Mouse (Mus musculus) kidney, adult 9 months (tissue): ENCODE results near the gene Rab5b.
A peak's percentile ranks its signal among the peaks of the same experiment; 100 is the strongest.
"Not testable (repeated sequence)": the region's sequence is repeated elsewhere in the genome, so short reads cannot be mapped to it uniquely, and the experiment has no call there.

Source experiments
- DNase-seq: peaks from one replicate; pipeline ENCODE4 v3.0.0; 2022

Gene Rab5b

DNA sequence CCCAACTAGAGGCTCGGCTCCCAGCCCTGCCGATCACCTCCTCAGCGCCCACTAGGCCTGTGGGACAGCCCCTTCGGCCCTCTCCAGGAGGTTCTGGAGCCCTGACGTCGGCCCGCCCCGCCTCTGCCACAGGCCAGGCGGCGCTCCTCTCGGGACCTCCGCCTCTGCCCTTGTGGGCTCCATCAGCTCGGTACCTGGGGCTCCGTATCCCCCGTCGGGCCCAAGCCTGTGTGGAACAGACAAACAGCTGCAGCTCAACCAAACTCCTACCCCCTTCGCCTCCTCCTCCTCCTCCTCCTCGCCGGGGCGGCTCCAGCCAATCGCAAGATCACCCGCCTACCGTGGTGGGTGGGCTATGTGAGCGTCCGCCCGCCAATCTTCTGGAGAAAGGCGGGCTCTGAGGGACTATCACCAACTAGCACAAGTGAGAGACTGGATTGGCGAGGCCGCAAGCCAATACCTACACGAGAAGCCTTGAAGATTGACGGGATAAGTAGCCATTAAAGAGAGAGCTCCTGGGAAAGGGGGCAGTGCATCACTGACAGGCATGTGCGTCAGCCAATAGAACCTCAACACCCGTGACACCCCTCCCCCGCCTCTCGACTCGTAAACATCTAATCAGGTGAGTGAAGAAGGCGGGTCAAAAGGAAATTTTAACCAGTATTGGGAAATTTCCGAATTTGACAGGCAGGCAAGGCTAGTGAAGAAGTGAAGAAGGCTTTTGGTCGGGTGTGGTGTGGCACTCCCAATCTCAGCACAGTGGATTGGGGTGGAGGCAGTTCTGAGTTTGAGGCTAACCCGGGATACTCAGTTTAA, at the start of gene Rab5b:
Rab5b (minus strand) TSS at position 273 of the 816 bp plus-strand sequence.
- peak; percentile 100 for DNase-seq

DNA sequence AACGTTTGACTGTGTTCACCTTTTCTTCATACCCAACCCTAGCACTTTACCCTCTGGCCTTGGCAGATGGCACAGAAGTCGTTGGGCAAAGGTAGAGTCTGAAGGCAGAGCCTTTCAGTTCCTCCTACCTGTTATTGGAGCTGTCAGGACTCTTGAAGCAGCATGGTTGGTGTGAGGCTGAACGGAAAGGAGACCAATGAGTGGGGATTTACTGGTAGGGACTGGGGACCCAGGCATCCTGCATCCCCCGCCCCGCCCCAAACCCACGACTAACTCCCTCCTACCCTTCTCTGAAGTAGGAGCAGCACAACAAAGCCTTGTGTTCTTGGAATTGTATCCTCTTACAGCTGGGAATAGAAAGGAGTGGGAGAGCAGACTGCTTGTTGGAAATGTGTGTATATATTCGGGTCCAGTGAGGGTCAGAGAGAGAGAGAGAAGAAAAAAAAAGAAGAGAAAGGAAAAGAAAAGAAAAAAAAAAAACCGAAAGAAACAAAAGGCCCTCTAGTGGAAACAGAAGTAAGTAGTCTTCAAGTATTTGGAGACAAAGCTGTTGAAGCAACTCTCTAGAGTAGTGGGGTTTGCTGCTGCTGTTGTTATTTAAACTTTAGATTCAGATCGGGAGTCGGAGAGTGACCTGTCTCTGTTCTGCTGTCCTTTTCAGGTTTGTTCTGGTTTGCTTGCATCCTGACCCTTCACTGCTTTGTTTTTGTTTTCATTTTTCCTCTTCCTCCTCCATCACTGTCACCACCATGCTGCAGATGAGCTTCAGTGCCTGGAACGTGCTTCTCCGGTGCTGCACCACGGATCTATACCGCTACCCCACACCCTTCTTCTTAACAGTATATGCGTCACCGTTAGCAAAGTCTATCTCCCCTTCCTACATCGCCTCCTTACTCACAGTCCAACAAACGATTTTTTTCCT, 48.9 kb upstream of the Rab5b start, which contains the start of gene Dgka:
Dgka (minus strand) TSS at position 176 of the 922 bp plus-strand sequence.
- peak; percentile 63 for DNase-seq

DNA sequence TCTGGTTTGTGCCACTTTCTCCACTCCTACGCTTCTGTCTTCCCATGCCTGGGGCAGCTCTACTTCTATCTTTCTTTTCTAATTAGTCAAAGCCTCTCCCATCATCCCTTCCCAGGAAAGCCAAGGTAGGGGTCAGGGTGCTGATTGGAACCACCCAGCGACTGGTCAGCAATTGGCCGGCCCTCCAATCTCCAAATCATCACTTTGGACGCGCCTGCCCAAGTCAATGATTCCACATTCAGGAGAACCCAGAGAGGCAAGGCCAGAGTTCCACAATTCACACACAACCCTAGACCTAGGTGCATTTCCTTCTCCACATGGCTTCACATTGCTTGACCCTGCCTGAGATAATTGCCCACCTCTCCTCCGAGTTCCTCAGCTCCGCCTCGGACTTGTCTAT, 48.1 kb upstream of the Rab5b start:
- peak; percentile 74 for DNase-seq

GRCm38 (mm10) chr10:128743791-128744191, 47.7 kb upstream of the Rab5b start:
- DNase-seq: peak; percentile 71

GRCm38 (mm10) chr10:128743235-128743634, 47.2 kb upstream of the Rab5b start:
- DNase-seq: peak; percentile 21

- no peak for DNase-seq
Observed at GRCm38 (mm10) chr10:128742616-128743015, 46.6 kb upstream of the Rab5b start.

- no peak for DNase-seq
Observed at GRCm38 (mm10) chr10:128740296-128740695, 44.2 kb upstream of the Rab5b start.

- no peak for DNase-seq
Observed at GRCm38 (mm10) chr10:128737435-128737834, 41.4 kb upstream of the Rab5b start.

DNA sequence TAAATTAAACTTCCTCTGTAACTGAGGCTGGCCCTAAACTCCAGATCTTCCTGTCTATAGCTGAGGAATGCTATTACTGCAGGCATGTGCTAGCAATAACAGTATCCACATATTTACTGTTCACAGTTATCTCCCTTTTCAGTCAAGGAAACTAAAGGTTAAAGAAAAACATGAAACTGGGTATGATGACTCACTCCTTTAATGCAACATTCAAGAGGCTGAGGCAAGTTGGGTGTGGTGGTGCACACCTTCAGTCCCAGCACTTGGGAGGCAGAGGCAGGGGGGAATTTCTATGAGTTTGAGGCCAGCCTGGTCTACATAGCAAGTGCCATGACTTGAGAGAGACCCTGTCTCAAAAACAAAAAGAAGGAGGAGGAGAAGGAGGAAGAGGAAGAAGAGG, 35.9 kb upstream of the Rab5b start:
- no peak for DNase-seq

- DNase-seq: peak; percentile 73
Observed at GRCm38 (mm10) chr10:128731002-128731433, 35.0 kb upstream of the Rab5b start.

- no peak for DNase-seq
Observed at GRCm38 (mm10) chr10:128728059-128728458, 32.0 kb upstream of the Rab5b start.

DNA sequence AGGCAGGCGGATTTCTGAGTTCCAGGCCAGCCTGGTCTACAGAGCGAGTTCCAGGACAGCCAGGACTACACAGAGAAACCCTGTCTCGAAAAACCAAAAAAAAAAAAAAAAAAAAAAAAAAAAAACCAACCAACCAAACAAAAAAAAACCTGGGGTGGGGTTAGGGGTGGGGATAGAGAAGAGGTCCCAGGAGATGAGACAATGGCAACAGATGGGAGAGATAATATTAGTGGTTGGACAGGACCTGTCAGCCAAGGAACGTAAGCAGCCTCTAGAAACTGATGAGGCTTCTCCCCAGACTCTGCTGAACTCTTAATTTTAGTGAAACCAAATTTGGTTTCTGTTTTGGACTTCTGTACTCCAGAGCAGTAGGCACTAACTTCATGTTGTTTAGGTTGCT, 29.4 kb upstream of the Rab5b start:
- not testable (repeated sequence) for DNase-seq

DNA sequence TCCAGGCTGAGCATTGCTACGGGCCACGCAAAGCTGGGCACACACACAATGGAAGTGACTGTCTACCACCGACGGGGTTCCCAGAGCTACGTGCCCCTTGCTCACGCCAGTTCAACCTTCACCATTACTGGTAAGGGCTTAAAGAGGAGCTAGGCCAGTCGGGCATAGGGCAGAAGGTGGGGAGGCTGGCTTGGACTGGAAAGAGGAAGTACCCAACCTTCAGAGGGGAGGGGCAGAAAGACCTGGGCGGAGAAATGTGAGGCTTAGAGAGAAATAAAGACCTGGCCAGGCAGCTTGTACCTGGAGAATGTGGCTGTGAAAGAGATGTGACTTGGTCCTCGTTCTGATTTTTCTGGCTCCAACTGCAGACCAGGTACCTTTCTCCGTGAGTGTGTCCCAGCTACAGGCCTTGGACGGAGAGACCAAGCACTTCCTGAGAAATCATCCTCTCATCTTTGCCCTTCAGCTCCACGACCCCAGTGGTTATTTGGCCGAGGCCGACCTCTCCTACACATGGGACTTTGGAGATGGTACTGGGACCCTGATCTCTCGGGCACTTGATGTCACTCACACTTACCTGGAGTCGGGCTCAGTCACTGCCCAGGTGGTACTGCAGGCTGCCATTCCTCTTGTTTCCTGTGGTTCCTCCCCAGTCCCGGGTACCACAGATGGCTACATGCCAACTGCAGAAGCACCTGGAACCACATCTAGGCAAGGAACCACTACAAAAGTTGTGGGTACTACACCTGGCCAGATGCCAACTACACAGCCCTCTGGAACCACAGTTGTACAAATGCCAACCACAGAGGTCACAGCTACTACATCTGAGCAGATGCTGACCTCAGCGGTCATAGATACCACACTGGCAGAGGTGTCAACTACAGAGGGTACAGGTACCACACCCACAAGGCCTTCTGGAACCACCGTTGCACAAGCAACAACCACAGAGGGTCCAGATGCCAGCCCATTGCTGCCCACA, 19.8 kb upstream of the Rab5b start:
- DNase-seq: no peak

- DNase-seq: not testable (repeated sequence)
Observed at GRCm38 (mm10) chr10:128711318-128711717, 15.3 kb upstream of the Rab5b start.

GRCm38 (mm10) chr10:128705317-128705693, 9.2 kb upstream of the Rab5b start:
- DNase-seq: no peak

GRCm38 (mm10) chr10:128704491-128705316, 8.6 kb upstream of the Rab5b start, which contains the start of gene Cdk2:
Gene Cdk2 (minus strand): TSS chr10:128705031.
- peak; percentile 94 for DNase-seq

DNA sequence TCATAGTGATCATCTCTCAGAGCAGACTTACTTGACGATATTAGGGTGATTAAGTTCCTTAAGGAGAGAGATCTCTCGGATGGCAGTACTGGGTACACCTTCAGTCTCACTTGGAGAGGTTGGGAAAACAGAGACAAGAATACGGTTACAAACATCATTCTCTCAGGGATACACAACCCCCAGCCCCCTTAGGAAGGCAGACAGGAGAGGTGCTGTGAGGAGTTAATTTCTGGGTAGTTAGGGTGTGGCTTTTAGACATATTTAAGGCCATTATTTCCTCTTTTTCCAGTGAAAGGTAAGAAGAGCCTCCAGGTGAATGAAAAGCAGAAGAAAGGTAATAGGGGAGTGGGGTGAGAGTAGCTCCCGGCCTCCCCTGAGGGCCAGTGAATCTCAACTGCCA, 7.8 kb upstream of the Rab5b start, which contains the start of gene Pmel:
Pmel (plus strand) TSS at position 301 of the 400 bp plus-strand sequence.
- no peak for DNase-seq

DNA sequence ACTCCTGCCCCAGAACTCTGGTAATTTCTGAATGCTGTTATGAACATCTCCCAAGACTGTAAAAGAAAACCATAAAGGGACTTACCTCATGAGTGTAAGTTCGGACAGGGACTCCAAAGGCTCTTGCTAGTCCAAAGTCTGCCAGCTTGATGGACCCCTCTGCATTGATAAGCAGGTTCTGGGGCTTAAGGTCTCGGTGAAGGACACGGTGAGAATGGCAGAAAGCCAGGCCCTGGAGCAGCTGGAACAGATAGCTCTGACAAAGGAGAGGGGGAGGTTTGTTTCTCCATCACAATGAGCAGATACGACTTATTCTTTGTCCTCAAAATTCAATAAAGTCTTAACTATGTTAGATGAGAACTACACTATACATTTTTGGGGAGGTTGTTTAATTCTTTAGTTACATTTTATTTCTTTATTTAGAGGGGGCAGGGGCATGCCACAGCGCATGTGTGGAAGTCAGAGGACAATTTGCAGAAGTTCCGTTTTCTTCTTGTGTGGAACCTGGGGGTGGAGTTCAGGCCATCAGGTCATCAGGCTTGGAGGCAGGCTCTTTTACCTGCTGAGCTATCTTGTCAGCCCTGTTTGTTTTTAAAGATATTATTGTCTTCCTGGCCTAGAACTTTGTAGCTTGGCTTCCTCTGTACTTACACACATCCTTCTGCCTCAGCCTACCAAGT, 6.4 kb upstream of the Rab5b start:
- DNase-seq: no peak

DNA sequence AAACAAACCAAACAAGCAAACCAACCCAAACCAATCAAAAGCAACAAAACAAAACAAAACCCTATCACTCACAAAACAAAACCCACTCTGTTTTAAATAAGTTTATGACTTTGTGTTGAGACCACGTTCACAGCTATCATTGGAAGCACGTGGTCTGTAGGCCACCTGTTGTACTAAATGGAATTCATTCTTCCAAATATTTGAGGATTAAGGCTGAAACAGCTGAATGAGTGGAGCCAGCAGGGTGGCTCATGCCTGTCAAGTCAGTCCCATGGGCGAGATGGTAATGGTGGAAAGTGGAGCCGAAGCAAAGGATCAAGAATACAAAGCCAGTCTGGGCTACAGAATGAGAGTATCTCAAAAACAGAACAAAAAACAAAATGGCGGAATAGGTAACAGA, 4.6 kb upstream of the Rab5b start:
- no peak for DNase-seq

- DNase-seq: no peak
Observed at GRCm38 (mm10) chr10:128699611-128700010, 3.5 kb upstream of the Rab5b start.

- DNase-seq: peak; percentile 68
Observed at GRCm38 (mm10) chr10:128699006-128699405, 2.9 kb upstream of the Rab5b start.
